Mouse (Mus musculus) midbrain, embryonic 16.5 days (tissue): ENCODE data around the gene Krt90. TPM values are rescaled to one million over a fixed set of nuclear protein-coding genes. Genes with fewer than 3 reads are reported as not detected.

Source experiments
- microRNA-seq: library from miRNA; unstranded; fragments of <30 nt; microRNA quantifications from one replicate; pipeline ENCODE4, GENCODE M21; 2017
- polyA plus RNA-seq: library from polyadenylated mRNA; unstranded; fragments of >200 nt; fragmentation: Nextera tagmentation; extraction: Ambion mirVana; gene quantifications from 2 replicates; pipeline ENCODE4 v1.2.1, GENCODE M21; 2015

Krt90 gene
- polyA plus RNA-seq, 1 experiment from 2014 or later = 0.19 TPM

Small RNA genes within 50 kb of the gene (microRNA-seq; reads per million reads assigned to microRNA genes)
- gene Gm44393 (not detected), gene Gm44460 (not detected)

Other genes starting within 250 kb of the Krt90 start
- 0.10 TPM in 2 replicates for gene Krt80, start 192.8 kb downstream of the Krt90 start, polyA plus RNA-seq
- 0.34 and 1.1 TPM in 2 replicates for gene Krt7, start 151.9 kb downstream of the Krt90 start, polyA plus RNA-seq
- 0.35 and 0.70 TPM in 2 replicates for gene Krt87, start 124.1 kb downstream of the Krt90 start, polyA plus RNA-seq
- gene Krt88, start 115.2 kb downstream of the Krt90 start, polyA plus RNA-seq = not detected in 2 replicates
- gene Krt81, start 99.2 kb downstream of the Krt90 start, polyA plus RNA-seq = 0.28 TPM in 1 of 2 replicates, not detected in the other
- gene Krt86, start 89.5 kb downstream of the Krt90 start, polyA plus RNA-seq = 0.10 TPM in 1 of 2 replicates, not detected in the other
- gene Krt83, start 71.4 kb downstream of the Krt90 start, polyA plus RNA-seq = not detected in 2 replicates
- not detected in 2 replicates for gene Gm49425, start 45.7 kb downstream of the Krt90 start, polyA plus RNA-seq
- not detected in 2 replicates for gene Krt84, start 30.1 kb downstream of the Krt90 start, polyA plus RNA-seq
- gene Krt82, start 12.3 kb downstream of the Krt90 start, polyA plus RNA-seq = not detected in 2 replicates
- 0.07 and 0.08 TPM in 2 replicates for gene Krt75, start 11.0 kb upstream of the Krt90 start, polyA plus RNA-seq
- gene Gm5414, start 65.2 kb upstream of the Krt90 start, polyA plus RNA-seq = not detected in 2 replicates
- not detected in 2 replicates for gene Gm5478, start 84.4 kb upstream of the Krt90 start, polyA plus RNA-seq
- gene Krt6b, start 117.3 kb upstream of the Krt90 start, polyA plus RNA-seq = not detected in 2 replicates
- gene Krt6a, start 131.4 kb upstream of the Krt90 start, polyA plus RNA-seq = not detected in 2 replicates
- gene Krt5, start 149.9 kb upstream of the Krt90 start, polyA plus RNA-seq = 0.08 TPM in 1 of 2 replicates, not detected in the other
- 0.09 and 0.21 TPM in 2 replicates for gene Krt71, start 180.2 kb upstream of the Krt90 start, polyA plus RNA-seq
- not detected in 2 replicates for gene Krt72, start 223.5 kb upstream of the Krt90 start, polyA plus RNA-seq
- 0.31 and 0.43 TPM in 2 replicates for gene Krt73, start 239.4 kb upstream of the Krt90 start, polyA plus RNA-seq